Mouse (Mus musculus): ENCODE results near the gene Agfg1.

DNA sequence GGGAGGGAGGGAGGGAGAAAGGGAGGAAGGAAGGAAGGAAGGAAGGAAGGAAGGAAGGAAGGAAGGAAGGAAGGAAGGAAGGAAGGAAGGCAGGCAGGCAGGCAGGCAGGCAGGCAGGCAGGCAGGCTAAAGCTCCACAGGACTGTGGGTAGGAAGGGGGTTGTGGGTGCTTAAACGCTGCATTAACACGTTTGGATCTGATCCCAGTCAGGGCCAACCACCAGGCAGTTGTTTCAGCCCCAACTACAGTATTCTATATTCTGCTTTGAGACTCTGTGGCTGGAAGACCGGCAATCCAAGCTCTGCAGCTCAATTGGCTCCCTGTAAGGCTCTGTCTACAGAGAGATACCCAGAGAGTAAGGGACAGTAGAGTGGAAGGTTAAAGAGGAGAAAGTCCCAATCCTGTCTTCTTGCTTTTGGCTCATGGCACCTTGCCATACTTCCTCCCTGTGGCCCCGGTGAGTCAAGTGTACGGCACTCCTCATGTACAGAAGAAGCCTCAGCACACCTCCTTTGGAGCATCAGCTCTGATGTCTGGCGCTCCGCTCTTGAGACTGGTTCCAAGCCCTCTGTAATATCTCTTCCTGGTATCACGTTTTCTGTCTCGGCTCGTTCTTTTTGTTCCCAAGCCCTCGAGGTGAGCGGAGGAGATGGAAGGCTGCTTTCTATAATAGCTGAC is 38.0 kb upstream of the Agfg1 start:
- TF ChIP-seq CTCF (IDR thresholded peaks at IDR 0.05; ENCODE audit: control insufficient read depth, insufficient read depth, insufficient read length) (no peak), USF1 (IDR thresholded peaks at IDR 0.05; ENCODE audit: low read depth) (no peak)
